Mouse (Mus musculus) midbrain, postnatal 0 days (tissue): ENCODE measurements around the gene Pmpca. TPM values are rescaled to one million over a fixed set of nuclear protein-coding genes. Genes with fewer than 3 reads are reported as not detected.

Experiments used
- ATAC-seq: fragments of 200-750 bp; cut with Nextera tagmentation; 2 replicates; pipeline ENCODE4 v1.8.0; 2017; ENCODE audit warnings: moderate number of reproducible peaks, mild to moderate bottlenecking, moderate TSS enrichment, moderate library complexity; ENCODE audit not compliant: low FRiP score
- DNase-seq: peaks from one replicate; pipeline ENCODE4 v3.0.0-alpha.2; 2015; ENCODE audit warnings: low spot score
- H3K27ac ChIP-seq: fragments of 300-500 bp; sonication (generic); 2 replicates; pipeline ENCODE4 v1.5.1; 2014; ENCODE audit warnings: low read depth, mild to moderate bottlenecking, low read length, mixed read lengths
- H3K27me3 ChIP-seq: fragments of 300-500 bp; sonication (generic); 2 replicates; pipeline ENCODE4 v1.6.1; 2014; ENCODE audit warnings: low read length, control low read depth, mixed read lengths; ENCODE audit not compliant: insufficient read depth
- H3K36me3 ChIP-seq: fragments of 300-500 bp; sonication (generic); 2 replicates; pipeline ENCODE4 v1.6.1; 2014; ENCODE audit warnings: low read length, control low read depth, mixed read lengths; ENCODE audit not compliant: insufficient read depth
- H3K4me1 ChIP-seq: fragments of 300-500 bp; sonication (generic); 2 replicates; pipeline ENCODE4 v1.6.1; 2014; ENCODE audit warnings: mild to moderate bottlenecking, control low read depth, antibody characterized with exemption, low read length, mixed read lengths; ENCODE audit not compliant: insufficient read depth
- H3K4me2 ChIP-seq: fragments of 300-500 bp; sonication (generic); 2 replicates; pipeline ENCODE4 v1.6.1; 2014; ENCODE audit warnings: low read depth, mild to moderate bottlenecking, low read length, mixed read lengths; ENCODE audit not compliant: poor library complexity, severe bottlenecking
- H3K4me3 ChIP-seq: fragments of 300-500 bp; sonication (generic); 2 replicates; pipeline ENCODE4 v1.5.1; 2014; ENCODE audit warnings: low read depth, mild to moderate bottlenecking, low read length, moderate library complexity
- H3K9ac ChIP-seq: fragments of 300-500 bp; sonication (generic); replicated peaks from 2 replicates; pipeline ENCODE4 v1.6.1; 2014; ENCODE audit warnings: mild to moderate bottlenecking, low read length, moderate library complexity, mixed read lengths; ENCODE audit not compliant: poor library complexity, severe bottlenecking
- H3K9me3 ChIP-seq: fragments of 300-500 bp; sonication (generic); 2 replicates; pipeline ENCODE4 v1.6.1; 2016; ENCODE audit warnings: low read length, control low read depth
- CTCF ChIP-seq: IDR thresholded peaks from 2 replicates; pipeline ENCODE4 v1.5.1; 2016; ENCODE audit warnings: antibody characterized with exemption, mild to moderate bottlenecking
- WGBS: fragments of 180-500 bp; shearing (Covaris S2); extraction: QIAGEN DNeasy Blood & Tissue Kit; methylation state at CpG from one replicate; pipeline ENCODE4 v1.1.7; 2014; 5-methylcytosine and 5-hydroxymethylcytosine counted together
- polyA plus RNA-seq: library from polyadenylated mRNA; unstranded; fragments of >200 nt; fragmentation: Nextera tagmentation; extraction: Ambion mirVana; gene quantifications from 2 replicates; pipeline ENCODE4 v1.2.1, GENCODE M21; 2015
- total RNA-seq: library from RNA; depleted of rRNA; stranded (reverse); fragments of >200 nt; gene quantifications from 2 replicates; pipeline ENCODE4 v1.2.3, GENCODE M21; 2014

The Pmpca gene
- total and polyA plus RNA-seq, 2 experiments from 2014 or later, result 64.8 to 85.1 TPM

DNA sequence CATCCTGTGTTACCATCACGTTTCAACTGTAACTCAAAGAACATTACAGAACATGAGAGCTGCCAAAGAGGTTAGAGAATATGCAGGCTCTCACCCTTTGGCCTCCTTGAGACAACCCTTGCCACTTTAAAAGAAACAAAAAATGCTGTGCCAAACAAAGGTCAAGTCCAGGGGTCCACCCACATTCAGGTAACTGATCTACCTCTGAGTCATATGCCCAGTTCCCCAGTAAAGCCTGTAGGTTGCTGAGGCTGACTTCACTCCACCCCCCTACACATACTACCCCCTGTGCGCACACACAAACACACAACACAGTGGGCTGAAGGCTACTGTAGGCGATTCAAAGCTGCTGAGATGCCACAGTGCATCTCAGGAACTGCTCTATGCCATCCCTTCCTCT lies 1.4 kb upstream of the Pmpca start:
- peaks cover 68% of the 10 kb centered on the region for H3K36me3 ChIP-seq
- H3K4me2 ChIP-seq, result peak overlapping the region; percentile 98; the same call in 1 of the 2 replicates
- WGBS, result 86% methylated on average over 3 of the region's 3 CpGs

DNA sequence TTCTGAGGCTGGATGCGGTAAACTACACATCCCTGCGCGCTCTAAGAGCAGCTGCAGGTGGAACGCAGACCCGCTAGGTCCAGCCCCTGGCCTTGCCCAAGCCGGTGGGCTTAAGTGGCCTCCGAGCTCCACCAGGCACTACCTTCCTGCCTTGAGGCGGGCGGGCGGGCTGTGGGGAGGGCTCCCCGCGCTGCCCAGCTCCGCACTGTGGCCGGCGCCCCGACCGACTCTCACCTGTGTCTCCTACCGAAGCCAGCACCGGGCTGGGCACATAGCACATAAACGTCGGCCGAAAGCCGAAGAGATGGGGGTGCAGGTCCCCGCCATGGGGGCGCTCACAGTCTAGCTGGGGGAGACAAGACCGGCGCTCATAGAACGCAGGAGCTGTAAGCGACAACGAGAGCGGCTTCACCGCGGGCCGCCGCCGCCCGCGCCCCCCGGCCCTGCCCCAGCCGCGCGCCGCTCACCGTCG lies 421 bp upstream of the Pmpca start:
- Histone ChIP-seq H3K27ac (peak overlapping the region; percentile 77), H3K36me3 (peaks cover 69% of the 10 kb centered on the region)

More for the DNA sequence above, 1.4 kb upstream of the Pmpca start:
- Histone ChIP-seq H3K27me3 (no peaks in the 10 kb centered on the region), H3K4me3 (no peak overlapping the region), H3K27ac (no peak overlapping the region), H3K4me1 (peaks cover 3% of the 10 kb centered on the region; the same call in 1 of the 2 replicates), H3K9ac (no peak overlapping the region), H3K9me3 (no peaks in the 10 kb centered on the region)
- ATAC-seq, result no peak
- no peak for TF ChIP-seq CTCF
- no peak for DNase-seq

DNA sequence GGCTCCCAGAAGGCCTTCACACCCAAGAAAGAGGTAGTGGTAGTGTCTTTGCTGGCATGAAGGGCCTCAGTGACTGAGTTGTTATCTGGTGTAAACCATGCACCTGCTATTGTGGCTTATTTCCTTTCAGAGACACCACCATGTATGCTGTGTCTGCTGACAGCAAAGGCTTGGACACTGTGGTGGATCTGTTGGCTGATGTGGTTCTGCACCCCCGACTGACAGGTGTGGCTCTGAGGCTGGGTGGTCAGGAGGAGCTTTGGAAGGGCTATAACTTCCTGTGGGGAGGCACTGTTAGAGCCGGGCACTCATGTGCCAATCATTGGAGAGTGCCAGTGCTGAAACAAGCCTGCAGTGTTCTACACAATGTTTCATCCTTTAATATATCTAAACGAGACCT lies 1.8 kb downstream of the Pmpca start:
- Histone ChIP-seq H3K27me3 (no peaks in the 10 kb centered on the region), H3K9ac (no peak overlapping the region), H3K4me1 (peaks cover 3% of the 10 kb centered on the region; the same call in 1 of the 2 replicates), H3K4me3 (no peak overlapping the region), H3K36me3 (peaks cover 68% of the 10 kb centered on the region), H3K4me2 (no peak overlapping the region; the same call in 1 of the 2 replicates), H3K9me3 (no peaks in the 10 kb centered on the region), H3K27ac (no peak overlapping the region)
- DNase-seq (no peak), ATAC-seq (no peak)
- WGBS, result 84% methylated on average over 3 of the region's 3 CpGs
- no peak for TF ChIP-seq CTCF

More for the DNA sequence above, 421 bp upstream of the Pmpca start:
- H3K27me3 ChIP-seq, result no peaks in the 10 kb centered on the region
- peak overlapping the region; percentile 95 for H3K9ac ChIP-seq
- peak overlapping the region; percentile 84 for H3K4me3 ChIP-seq
- peak; percentile 60 for ATAC-seq
- no peak for DNase-seq
- 1% methylated on average over 28 of the region's 45 CpGs for WGBS
- no peak for TF ChIP-seq CTCF
- H3K4me1 ChIP-seq, result peaks cover 3% of the 10 kb centered on the region; the same call in 1 of the 2 replicates
- peak overlapping the region; percentile 98 for H3K4me2 ChIP-seq
- H3K9me3 ChIP-seq, result no peaks in the 10 kb centered on the region

DNA sequence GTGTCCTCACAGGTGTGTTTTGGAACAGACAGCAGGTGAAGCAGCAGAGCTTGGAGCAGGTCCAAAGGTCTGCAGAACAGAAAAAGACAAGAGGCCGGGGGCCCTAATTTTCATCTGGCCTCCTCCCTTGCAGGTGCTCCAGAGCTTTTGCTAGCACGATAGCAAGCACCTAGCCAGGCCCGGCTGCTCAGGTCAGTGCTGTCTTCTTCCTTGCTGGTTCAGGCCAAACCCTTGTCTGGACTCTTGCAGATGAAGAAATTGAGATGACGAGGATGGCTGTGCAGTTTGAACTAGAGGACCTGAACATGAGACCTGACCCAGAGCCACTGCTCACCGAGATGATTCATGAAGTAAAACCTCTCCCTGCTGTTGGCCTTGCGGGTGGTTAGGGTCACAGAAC lies 2.5 kb downstream of the Pmpca start:
- H3K36me3 ChIP-seq, result peaks cover 68% of the 10 kb centered on the region
- H3K27ac ChIP-seq, result no peak overlapping the region
- whole genome bisulfite sequencing, result 93% methylated on average over 6 of the region's 6 CpGs
- peaks cover 3% of the 10 kb centered on the region; the same call in 1 of the 2 replicates for H3K4me1 ChIP-seq
- H3K4me2 ChIP-seq, result no peak overlapping the region
- no peak for TF ChIP-seq CTCF
- no peak for DNase-seq
- H3K9me3 ChIP-seq, result no peaks in the 10 kb centered on the region
- no peak for ATAC-seq
- no peak overlapping the region for H3K4me3 ChIP-seq
- H3K27me3 ChIP-seq, result no peaks in the 10 kb centered on the region
- H3K9ac ChIP-seq, result no peak overlapping the region

DNA sequence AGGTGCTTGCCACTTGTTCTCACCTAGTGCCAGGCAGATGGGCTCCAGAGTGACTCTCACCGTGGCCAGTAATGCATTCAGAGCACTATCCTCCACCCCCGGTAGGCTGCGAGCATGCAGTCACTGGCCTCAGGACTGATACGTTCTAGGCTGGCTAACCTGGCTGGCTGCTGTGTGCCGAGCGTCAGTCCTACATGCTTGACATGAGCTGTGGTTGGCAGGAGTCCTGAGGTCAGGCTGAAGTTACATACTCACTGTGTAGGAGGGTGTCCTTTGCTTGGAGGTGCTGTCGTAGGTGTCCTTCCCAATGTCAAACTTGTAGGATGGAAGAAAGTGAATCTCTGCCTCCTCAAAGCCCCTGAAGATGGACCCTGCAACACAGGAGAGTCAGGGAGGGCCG lies 9.8 kb downstream of the Pmpca start:
- H3K9ac ChIP-seq, result no peak overlapping the region
- no peaks in the 10 kb centered on the region for H3K27me3 ChIP-seq
- H3K9me3 ChIP-seq, result no peaks in the 10 kb centered on the region
- no peak for ATAC-seq
- H3K36me3 ChIP-seq, result peaks cover 77% of the 10 kb centered on the region
- no peak for DNase-seq
- 85% methylated on average over 8 of the region's 8 CpGs for WGBS
- no peaks in the 10 kb centered on the region for H3K4me1 ChIP-seq
- no peak overlapping the region for H3K4me2 ChIP-seq
- no peak overlapping the region for H3K4me3 ChIP-seq
- no peak for TF ChIP-seq CTCF
- no peak overlapping the region for H3K27ac ChIP-seq

DNA sequence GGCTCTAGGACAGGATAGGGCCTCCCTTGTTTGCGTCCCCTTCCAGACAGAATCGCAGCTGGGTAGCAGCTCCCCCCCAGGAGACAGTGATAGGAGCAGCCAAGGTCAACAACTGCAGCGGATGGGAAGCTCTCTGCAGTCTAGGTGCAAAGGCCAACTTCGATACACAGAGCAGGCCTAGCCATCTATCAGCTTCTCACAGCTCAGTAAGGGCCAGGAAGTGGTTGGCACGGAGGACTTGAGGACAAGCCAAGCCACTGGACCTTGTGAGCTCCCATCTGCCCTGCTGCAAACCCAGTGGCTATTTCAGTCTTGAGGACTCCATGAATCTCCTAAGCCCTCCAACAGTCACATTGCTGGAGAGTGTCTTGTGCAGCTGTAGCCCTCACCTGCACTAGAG lies 10.5 kb downstream of the Pmpca start:
- WGBS, result 81% methylated on average over 5 of the region's 5 CpGs
- Histone ChIP-seq H3K4me1 (0 out of 2 replicates have a peak, but pooled peaks cover 1% of the 10 kb centered on the region), H3K27ac (no peak overlapping the region), H3K9ac (no peak overlapping the region), H3K4me3 (no peak overlapping the region), H3K27me3 (no peaks in the 10 kb centered on the region), H3K4me2 (no peak overlapping the region), H3K9me3 (no peaks in the 10 kb centered on the region), H3K36me3 (peaks cover 71% of the 10 kb centered on the region)
- ATAC-seq (no peak), DNase-seq (no peak)
- no peak for TF ChIP-seq CTCF
